9 mouse cellular contexts compared by ENCODE assay signal in genomic region chr8:4226323-4226722, GRCm38 (mm10). TPM values are rescaled to one million over a fixed set of nuclear protein-coding genes. Genes with fewer than 3 reads are reported as not detected.
DNase-seq lines count a peak whose midpoint lies in the region; ATAC-seq and TF ChIP-seq lines count a peak whose summit lies in the region.
"Had no signal": no experiment of that assay in that cellular context is flagged by ENCODE, and none has a peak within 500 bp of the region (broad histone marks: within the 10 kb centered on the region; RNA-seq: fewer than 3 reads in every experiment).

No protein-coding gene starts in this region.

- 0 out of 2 replicates have a peak, but pooled peaks have one; percentile 6 for ATAC-seq in heart, embryonic 12.5 days (ENCODE audit: insufficient number of reproducible peaks, low FRiP score)
- peak; percentile 42 for ATAC-seq in Patski
- no peak for ATAC-seq in hindbrain, embryonic 12.5 days (ENCODE audit: low FRiP score)
- ATAC-seq in megakaryocyte-erythroid progenitor cell, adult 5-6 weeks (replicated peaks; ENCODE audit: low FRiP score, low TSS enrichment, poor library complexity, severe bottlenecking): peak; percentile 16; the same call in 1 of the 2 replicates

- H3K4me1 ChIP-seq in heart, embryonic 12.5 days (replicated peaks): peaks cover 7% of the 10 kb centered on the region
- H3K4me1 ChIP-seq in hindbrain, embryonic 12.5 days: peaks cover 6% of the 10 kb centered on the region

- no peak overlapping the region for H3K27ac ChIP-seq in heart, embryonic 12.5 days (ENCODE audit: poor library complexity, severe bottlenecking)
- no peak overlapping the region for H3K27ac ChIP-seq in hindbrain, embryonic 12.5 days
- no peak overlapping the region for H3K27ac ChIP-seq in layer of hippocampus, adult 2 months

- peak overlapping the region; percentile 60 for H3K4me2 ChIP-seq in heart, embryonic 12.5 days
- H3K4me2 ChIP-seq in hindbrain, embryonic 12.5 days (replicated peaks): peak overlapping the region; percentile 42

- peaks cover 54% of the 10 kb centered on the region for H3K27me3 ChIP-seq in heart, embryonic 12.5 days (replicated peaks)
- peaks cover 17% of the 10 kb centered on the region for H3K27me3 ChIP-seq in Patski
- peaks cover 32% of the 10 kb centered on the region for H3K27me3 ChIP-seq in hindbrain, embryonic 12.5 days

- in situ Hi-C loops in Patski (cut with MboI; ENCODE audit: low pct_unique_long_range_greater_than_20kb): no loop called here

- POLR2A ChIA-PET in Patski (lab: Charles Lee): no interaction called here

- peak overlapping the region; percentile 33 for H3K4me3 ChIP-seq in heart, embryonic 12.5 days
- H3K4me3 ChIP-seq in hindbrain, embryonic 12.5 days: peak overlapping the region; percentile 15; the same call in 1 of the 2 replicates
- H3K4me3 ChIP-seq in layer of hippocampus, adult 2 months: no peak overlapping the region

- no peaks in the 10 kb centered on the region for H3K36me3 ChIP-seq in heart, embryonic 12.5 days
- H3K36me3 ChIP-seq in hindbrain, embryonic 12.5 days: no peaks in the 10 kb centered on the region

- CTCF ChIA-PET in Patski (lab: Charles Lee): interaction anchor here (1.4 kb wide), 1 partner anchor 10 kb away, joined by 7 read pairs; the partner anchor contains the start of gene Prr36

- 0 out of 2 replicates have a peak overlapping the region, but pooled peaks have one; percentile 12 for H3K9ac ChIP-seq in heart, embryonic 12.5 days
- no peak overlapping the region for H3K9ac ChIP-seq in hindbrain, embryonic 12.5 days

- DNase-seq in heart, postnatal 10 days: no peak
- DNase-seq in Patski (ENCODE audit: low read depth, low spot score): no peak
- no peak for DNase-seq in layer of hippocampus, adult 2 months (ENCODE audit: low spot score in 2 of 2)
- DNase-seq in left cerebral cortex, postnatal 4 days: no peak
- no peak for DNase-seq in cerebellum, adult 9-11 months
- DNase-seq: gastrocnemius, postnatal 25 days had no signal

- intact Hi-C loops in heart, postnatal 10 days (cut with DNase I): no loop called here
- intact Hi-C loops in left cerebral cortex, postnatal 4 days (cut with DNase I): no loop called here

- 24% methylated on average over 4 of the region's 4 CpGs for WGBS in heart, embryonic 12.5 days
- WGBS in hindbrain, embryonic 12.5 days: 21% methylated on average over 4 of the region's 4 CpGs

- no peaks in the 10 kb centered on the region for H3K9me3 ChIP-seq in heart, embryonic 12.5 days (replicated peaks)
- no peaks in the 10 kb centered on the region for H3K9me3 ChIP-seq in hindbrain, embryonic 12.5 days (replicated peaks)

- TF ChIP-seq CTCF in Patski (IDR thresholded peaks at IDR 0.05): no peak
- TF ChIP-seq CTCF in layer of hippocampus, adult 2 months (conservative IDR thresholded peaks at IDR 0.05): no peak

RNA-seq across cellular contexts. Expression of gene Lrrc8e, which starts 0.3 kb away (rescaled TPM):
- polyA plus RNA-seq in heart, embryonic 12.5 days (2016; fragmentation: Nextera tagmentation; extraction: Ambion mirVana): 0.28 TPM in 1 of 2 replicates, not detected in the other
- total RNA-seq in heart, postnatal 10 days (2021): under 1 TPM; 0.12 to 0.42 TPM
- polyA plus RNA-seq in Patski (2021): 2.4 TPM
- polyA plus RNA-seq in hindbrain, embryonic 12.5 days (2016; fragmentation: Nextera tagmentation; extraction: Ambion mirVana): 0.17 TPM in 1 of 2 replicates, not detected in the other
- not detected in 2 replicates for total RNA-seq in megakaryocyte-erythroid progenitor cell, adult 5-6 weeks (2014; fragmentation: Nextera tagmentation)
- total RNA-seq in megakaryocyte-erythroid progenitor cell, adult 5-6 weeks (2017): not detected in 2 replicates
- total RNA-seq in layer of hippocampus, adult 2 months (2021): not detected
- not detected for total RNA-seq in left cerebral cortex, postnatal 4 days (2021)

RNA-seq across cellular contexts. Expression of gene Prr36, which starts 9.1 kb away (rescaled TPM):
- polyA plus RNA-seq in heart, embryonic 12.5 days (2016; fragmentation: Nextera tagmentation; extraction: Ambion mirVana): 0.18 and 0.24 TPM in 2 replicates
- total RNA-seq in heart, postnatal 10 days (2021): under 1 TPM in 1 of 2 experiments, not detected in 1; 0.05 TPM
- 0.12 TPM for polyA plus RNA-seq in Patski (2021)
- polyA plus RNA-seq in hindbrain, embryonic 12.5 days (2016; fragmentation: Nextera tagmentation; extraction: Ambion mirVana): 39.2 and 42.0 TPM in 2 replicates
- 0.30 TPM in 1 of 2 replicates, not detected in the other for total RNA-seq in megakaryocyte-erythroid progenitor cell, adult 5-6 weeks (2014; fragmentation: Nextera tagmentation)
- total RNA-seq in megakaryocyte-erythroid progenitor cell, adult 5-6 weeks (2017): not detected in 2 replicates
- total RNA-seq in layer of hippocampus, adult 2 months (2021): 10 to 100 TPM; 46.0 to 47.4 TPM
- total RNA-seq in left cerebral cortex, postnatal 4 days (2021): 100 to 1,000 TPM; 108 to 109 TPM

RNA-seq across cellular contexts. Expression of gene Map2k7, which starts 12.2 kb away (rescaled TPM):
- 28.7 and 32.2 TPM in 2 replicates for polyA plus RNA-seq in heart, embryonic 12.5 days (2016; fragmentation: Nextera tagmentation; extraction: Ambion mirVana)
- 10 to 100 TPM; 66.6 to 74.1 TPM for total RNA-seq in heart, postnatal 10 days (2021)
- polyA plus RNA-seq in Patski (2021): 63.2 TPM
- 41.2 and 46.4 TPM in 2 replicates for polyA plus RNA-seq in hindbrain, embryonic 12.5 days (2016; fragmentation: Nextera tagmentation; extraction: Ambion mirVana)
- total RNA-seq in megakaryocyte-erythroid progenitor cell, adult 5-6 weeks (2014; fragmentation: Nextera tagmentation): 45.9 and 54.5 TPM in 2 replicates
- 28.6 and 36.7 TPM in 2 replicates for total RNA-seq in megakaryocyte-erythroid progenitor cell, adult 5-6 weeks (2017)
- total RNA-seq in layer of hippocampus, adult 2 months (2021): 100 to 1,000 TPM in 1 of 2 experiments, 10 to 100 TPM in 1; 98.4 to 106 TPM
- total RNA-seq in left cerebral cortex, postnatal 4 days (2021): 10 to 100 TPM; 62.9 to 65.4 TPM

RNA-seq across cellular contexts. Expression of gene Gm49320, which starts 12.3 kb away (rescaled TPM):
- 0.58 TPM in 1 of 2 replicates, not detected in the other for polyA plus RNA-seq in heart, embryonic 12.5 days (2016; fragmentation: Nextera tagmentation; extraction: Ambion mirVana)
- under 1 TPM in 1 of 2 experiments, not detected in 1; 0.57 TPM for total RNA-seq in heart, postnatal 10 days (2021)
- polyA plus RNA-seq in Patski (2021): not detected
- 1.4 and 2.0 TPM in 2 replicates for polyA plus RNA-seq in hindbrain, embryonic 12.5 days (2016; fragmentation: Nextera tagmentation; extraction: Ambion mirVana)
- 0.90 TPM in 1 of 2 replicates, not detected in the other for total RNA-seq in megakaryocyte-erythroid progenitor cell, adult 5-6 weeks (2014; fragmentation: Nextera tagmentation)
- total RNA-seq in megakaryocyte-erythroid progenitor cell, adult 5-6 weeks (2017): 0.75 TPM in 1 of 2 replicates, not detected in the other
- 1 to 10 TPM; 1.1 to 2.4 TPM for total RNA-seq in layer of hippocampus, adult 2 months (2021)
- total RNA-seq in left cerebral cortex, postnatal 4 days (2021): under 1 TPM in 1 of 2 experiments, not detected in 1; 0.74 TPM

RNA-seq across cellular contexts. Expression of gene Tgfbr3l, which starts 21.7 kb away (rescaled TPM):
- polyA plus RNA-seq in heart, embryonic 12.5 days (2016; fragmentation: Nextera tagmentation; extraction: Ambion mirVana): 3.1 and 4.6 TPM in 2 replicates
- total RNA-seq in heart, postnatal 10 days (2021): 1 to 10 TPM; 4.5 to 6.7 TPM
- polyA plus RNA-seq in Patski (2021): 4.6 TPM
- polyA plus RNA-seq in hindbrain, embryonic 12.5 days (2016; fragmentation: Nextera tagmentation; extraction: Ambion mirVana): 4.0 and 8.7 TPM in 2 replicates
- total RNA-seq in megakaryocyte-erythroid progenitor cell, adult 5-6 weeks (2014; fragmentation: Nextera tagmentation): 9.2 and 16.7 TPM in 2 replicates
- total RNA-seq in megakaryocyte-erythroid progenitor cell, adult 5-6 weeks (2017): 0.61 and 4.1 TPM in 2 replicates
- 10 to 100 TPM; 18.0 to 20.3 TPM for total RNA-seq in layer of hippocampus, adult 2 months (2021)
- 10 to 100 TPM in 1 of 2 experiments, 1 to 10 TPM in 1; 8.7 to 12.9 TPM for total RNA-seq in left cerebral cortex, postnatal 4 days (2021)

Comparison
In these comparisons a context has a peak if more than half of its experiments do, and no peak if none do; other contexts are left out.
1. RNA of gene Prr36, which starts 9.1 kb away (total RNA-seq): 108 to 109 TPM in left cerebral cortex, postnatal 4 days and 46.0 to 47.4 TPM in layer of hippocampus, adult 2 months; 0.05 TPM in heart, postnatal 10 days and 0.30 TPM in megakaryocyte-erythroid progenitor cell, adult 5-6 weeks; every median in the first group is over 10 times any median in the second.